Mouse (Mus musculus): ENCODE data around the gene Morc4.

Gene Morc4

DNA sequence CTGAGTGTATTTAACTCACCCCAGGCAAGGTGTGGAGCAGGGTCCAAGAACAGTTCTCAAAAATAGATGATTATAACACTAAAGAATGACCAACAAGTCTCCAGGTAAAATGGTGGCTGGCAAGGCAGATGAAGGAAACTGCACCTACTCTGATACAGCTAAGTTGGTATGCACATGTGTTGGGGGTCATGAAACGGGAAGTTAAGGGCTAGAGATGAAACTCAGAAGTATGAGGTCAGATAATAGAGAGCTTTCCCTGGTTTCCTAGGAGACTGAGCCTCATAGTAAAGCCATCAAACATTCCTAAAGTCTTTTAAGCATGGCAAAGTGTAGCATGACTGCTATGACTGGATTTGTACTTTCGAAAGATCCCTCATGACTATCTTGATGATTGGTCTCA, 68.4 kb downstream of the Morc4 start:
- DNase-seq, result no peak

DNA sequence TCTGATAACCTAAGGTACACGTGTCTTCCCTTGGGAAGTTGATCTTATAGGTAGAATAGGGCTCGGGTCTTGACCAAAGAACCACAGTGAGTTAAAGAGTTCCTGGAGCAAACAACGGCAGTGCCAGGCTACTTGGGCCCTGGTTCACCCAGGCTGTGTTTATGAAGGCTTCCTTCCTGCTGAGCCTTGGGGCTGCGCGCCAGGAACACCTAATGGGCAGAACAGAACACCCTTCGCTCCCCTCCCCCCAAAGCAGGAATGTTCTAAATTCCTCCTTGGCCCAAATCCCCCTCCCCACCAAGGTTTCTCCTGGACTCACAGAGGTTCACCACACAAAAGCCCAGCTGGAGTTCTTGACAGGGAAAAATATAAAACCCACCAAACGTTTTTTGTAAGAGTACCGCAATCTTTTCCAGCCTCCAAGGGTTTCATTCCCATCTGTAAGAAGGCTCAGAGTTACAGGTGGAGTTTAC, 71.0 kb downstream of the Morc4 start, which contains the start of gene Cldn2:
Cldn2 (plus strand) TSS at position 423 of the 473 bp plus-strand sequence.
- no peak for DNase-seq

DNA sequence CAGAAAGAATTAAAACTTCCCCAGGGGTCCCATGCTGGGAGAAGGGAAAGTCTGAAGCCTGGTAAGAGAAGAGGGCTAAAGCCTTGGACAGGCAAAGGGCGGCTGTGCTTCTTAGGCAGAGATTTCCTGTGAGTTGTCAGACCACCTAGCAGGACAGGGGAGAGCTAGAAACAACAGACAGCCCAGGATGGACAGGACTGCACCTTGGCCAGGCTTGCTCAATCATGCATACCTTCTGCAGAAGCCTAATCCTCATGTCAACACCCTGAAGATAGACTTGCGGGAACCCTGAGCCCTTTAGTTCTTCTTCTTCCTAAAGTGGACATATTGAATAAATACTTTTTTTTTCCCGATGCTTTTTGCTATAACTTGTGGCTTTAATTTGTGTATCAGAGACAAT, 71.5 kb downstream of the Morc4 start:
- DNase-seq, result no peak

DNA sequence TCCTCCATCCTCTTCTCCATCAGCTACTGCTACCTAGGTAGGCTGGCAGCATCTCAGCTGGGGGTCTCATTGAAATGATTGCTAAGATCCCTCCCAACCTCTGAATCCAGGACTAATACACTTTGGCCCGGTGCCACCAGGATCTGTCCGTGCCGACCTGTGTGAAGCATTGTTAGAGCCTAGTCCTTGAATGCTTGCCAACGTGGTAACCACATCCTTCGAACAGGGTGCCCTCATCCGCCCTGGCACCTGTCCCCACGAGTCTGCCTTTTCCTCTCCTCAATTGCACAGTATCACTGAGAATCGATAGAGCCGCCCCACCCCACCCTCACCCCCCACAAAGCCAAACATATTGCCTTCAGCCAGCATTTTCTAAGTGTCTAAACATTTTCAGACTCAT, 73.6 kb downstream of the Morc4 start:
- no peak for DNase-seq

DNA sequence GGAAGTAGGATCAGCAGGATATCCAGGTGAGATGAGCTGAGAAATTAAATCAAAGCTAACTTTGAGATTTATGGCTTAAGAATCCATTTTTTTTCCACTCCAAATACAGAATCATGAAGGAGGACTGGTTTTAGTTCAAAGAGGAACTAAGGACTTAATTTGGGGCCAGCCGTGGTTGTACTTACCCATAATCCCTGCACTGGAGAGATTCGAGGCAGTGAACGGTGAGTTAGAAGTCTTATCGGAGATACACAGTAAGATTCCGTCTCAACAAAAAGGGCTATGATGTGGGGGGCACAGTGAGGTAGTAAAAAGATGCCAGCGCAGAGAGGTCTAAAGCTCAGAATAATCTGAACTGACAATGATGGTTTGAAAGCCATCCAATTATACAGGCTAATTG, 75.4 kb downstream of the Morc4 start:
- no peak for DNase-seq

- no peak for DNase-seq
Measured at GRCm38 (mm10) chrX:139794072-139794845, 77.2 kb downstream of the Morc4 start.

DNA sequence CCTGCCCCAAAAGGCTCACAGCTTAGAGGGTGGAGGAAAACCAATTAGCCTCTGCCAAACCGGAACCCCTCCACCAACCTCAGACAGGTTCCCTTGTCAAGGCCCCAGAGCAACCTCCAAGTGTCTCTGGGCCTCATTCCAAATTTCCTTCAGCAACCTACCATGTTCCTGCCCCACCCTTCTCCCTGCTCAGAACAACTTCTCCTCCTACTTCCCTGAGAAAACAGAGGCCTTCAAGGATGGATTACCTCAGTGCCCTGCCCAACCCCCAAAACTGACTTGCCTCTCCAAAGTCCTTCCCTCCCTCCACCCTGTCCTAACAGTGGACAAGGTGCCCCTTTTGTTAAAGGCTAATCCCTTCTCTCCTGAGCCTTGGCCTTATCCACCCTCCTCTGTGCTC, 85.7 kb downstream of the Morc4 start:
- no peak for DNase-seq

DNA sequence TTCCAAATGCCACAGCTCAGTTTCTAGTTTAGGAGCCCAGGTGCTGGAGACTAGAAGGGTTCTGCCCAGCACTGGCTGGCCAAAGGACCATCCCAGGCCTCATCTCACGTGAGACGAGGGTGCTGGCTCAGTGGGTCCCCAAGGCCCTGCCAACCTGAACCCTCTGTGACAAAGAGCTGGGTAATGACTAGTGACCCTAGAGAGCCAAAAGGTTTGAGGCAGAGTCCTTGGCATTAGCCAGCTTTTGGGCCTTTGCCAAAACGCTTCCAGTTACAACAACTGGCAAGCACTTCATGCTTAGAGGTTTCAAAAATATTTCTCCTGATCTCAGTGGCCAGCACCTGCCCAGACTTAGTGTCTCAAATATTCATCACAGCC, 88.4 kb downstream of the Morc4 start:
- DNase-seq, result no peak

DNA sequence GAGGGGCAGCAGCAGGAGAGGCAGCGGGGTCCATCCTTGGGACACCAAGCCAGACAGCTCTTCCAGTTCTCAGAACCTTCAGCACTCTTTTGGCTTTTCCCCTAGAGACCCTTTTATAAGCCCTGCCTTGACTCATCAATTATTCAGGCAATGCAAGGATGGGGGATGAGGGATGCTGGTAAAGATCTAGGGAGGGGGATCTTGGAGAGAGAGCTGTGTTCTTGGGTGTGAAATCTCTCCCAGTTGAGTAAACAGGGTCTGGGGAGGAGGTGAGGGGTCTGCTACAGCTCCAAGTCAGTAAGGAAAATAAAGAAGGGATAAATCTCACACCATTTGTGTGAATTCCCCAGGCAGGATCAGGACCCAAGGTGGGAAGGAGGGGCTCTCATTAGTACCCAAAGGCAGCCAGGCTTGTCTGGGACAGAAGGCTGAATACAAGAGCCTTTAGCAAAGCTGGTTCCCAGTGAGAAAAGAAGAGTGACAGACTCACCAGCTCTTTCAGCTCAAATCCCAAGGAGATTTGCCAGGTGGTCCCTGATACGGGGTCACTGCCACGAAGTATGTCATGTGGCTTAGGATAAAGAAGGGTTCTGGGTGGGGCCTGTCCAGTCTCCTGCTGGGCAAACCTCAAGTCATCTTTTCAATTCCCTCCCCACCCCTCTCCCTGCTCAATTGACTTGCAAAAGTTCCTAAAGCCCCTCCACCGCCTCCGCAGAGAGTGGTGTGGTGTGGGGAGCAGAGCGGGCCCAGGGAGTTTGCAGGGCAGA, 89.0 kb downstream of the Morc4 start, which contains the start of gene Ripply1:
Ripply1 (minus strand) TSS at position 76 of the 767 bp plus-strand sequence.
- no peak for DNase-seq

GRCm38 (mm10) chrX:139781563-139781962, 89.9 kb downstream of the Morc4 start:
- DNase-seq, result no peak

GRCm38 (mm10) chrX:139780988-139781387, 90.5 kb downstream of the Morc4 start:
- peak; percentile 23 for DNase-seq

- DNase-seq, result no peak
Measured at GRCm38 (mm10) chrX:139779401-139779800, 92.1 kb downstream of the Morc4 start.

- DNase-seq, result no peak
Measured at GRCm38 (mm10) chrX:139778886-139779285, 92.6 kb downstream of the Morc4 start.

DNA sequence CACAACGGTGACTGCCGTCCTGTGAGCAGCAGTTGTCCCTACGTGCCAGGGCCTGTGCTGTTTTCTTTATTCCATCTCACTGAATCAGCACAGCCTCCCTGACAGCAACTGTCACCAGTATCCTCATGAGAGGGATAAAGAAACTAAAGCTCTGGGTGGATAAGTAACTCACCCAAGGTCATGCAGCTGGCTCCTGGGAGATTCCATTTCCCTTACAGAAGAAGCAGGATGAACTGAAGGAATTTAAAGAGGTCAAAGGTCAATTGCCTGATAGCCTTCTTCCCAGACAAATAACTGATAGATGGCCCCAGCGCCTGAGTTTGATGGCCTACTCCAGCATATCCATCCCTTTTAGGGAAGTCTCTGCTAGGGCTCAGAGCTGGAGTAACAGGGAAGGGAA, 94.1 kb downstream of the Morc4 start:
- no peak for DNase-seq

GRCm38 (mm10) chrX:139775084-139775612, 96.3 kb downstream of the Morc4 start:
- no peak for DNase-seq

- DNase-seq, result peak; percentile 75
Measured at GRCm38 (mm10) chrX:139774309-139775083, 97.0 kb downstream of the Morc4 start.

All from liver (tissue).